Mouse (Mus musculus): ENCODE results near the gene Chrnb1.

Gene Chrnb1

GRCm38 (mm10) chr11:69752686-69753085, 43.1 kb downstream of the Chrnb1 start:
- peaks cover 7% of the 10 kb centered on the region; the same call in 1 of the 2 replicates for H3K36me3 ChIP-seq (ENCODE audit: control insufficient read depth, insufficient read depth, low read length, poor library complexity, severe bottlenecking)
- DNase-seq (ENCODE audit: low read depth, low spot score): no peak
- no peaks in the 10 kb centered on the region for H3K27me3 ChIP-seq (ENCODE audit: control insufficient read depth, insufficient read depth, low read length, poor library complexity, severe bottlenecking)

- Histone ChIP-seq H3K27me3 (ENCODE audit: control insufficient read depth, insufficient read depth, low read length, poor library complexity, severe bottlenecking) (no peaks in the 10 kb centered on the region), H3K36me3 (ENCODE audit: control insufficient read depth, insufficient read depth, low read length, poor library complexity, severe bottlenecking) (peaks cover 11% of the 10 kb centered on the region)
- DNase-seq (ENCODE audit: low read depth, low spot score): no peak
These were observed 44.1 kb downstream of the Chrnb1 start for GRCm38 (mm10) chr11:69751635-69752034.

All from splenic B cell, adult 2 months (primary cell).